Mouse (Mus musculus) T-cell, adult 66 days (primary cell): ENCODE data around the gene Etv2. TPM values are rescaled to one million over a fixed set of nuclear protein-coding genes. Genes with fewer than 3 reads are reported as not detected.

ENCODE experiments used
- total RNA-seq, 2 experiments: library from RNA; stranded (reverse); gene quantifications; 3 replicates in 1 of 2; 4 replicates in 1 of 2; pipeline ENCODE4 v1.2.4; 2023

The Etv2 gene
- total RNA-seq, result not detected

DNA sequence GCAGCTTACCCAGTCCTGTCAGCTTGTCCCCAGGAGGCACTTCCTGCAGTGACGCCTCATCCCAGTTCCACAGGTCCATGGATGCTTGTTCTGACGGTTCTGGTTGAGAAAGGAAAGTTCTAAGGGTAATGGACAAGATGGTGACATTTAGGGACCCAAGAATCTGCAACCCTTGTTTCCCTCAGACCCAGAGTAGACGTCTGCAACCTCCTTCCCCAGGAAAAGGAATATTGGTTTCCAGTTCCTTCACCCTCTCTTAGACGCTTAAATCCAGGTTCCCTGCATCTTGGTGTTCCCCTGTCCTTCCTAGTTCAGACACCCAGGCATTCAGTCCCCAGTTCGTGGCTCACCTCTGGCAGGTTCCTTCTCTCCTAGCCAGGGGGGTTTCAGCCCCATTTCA, at the start of gene Etv2:
Etv2 (minus strand) TSS at position 101 of the 400 bp plus-strand sequence.

DNA sequence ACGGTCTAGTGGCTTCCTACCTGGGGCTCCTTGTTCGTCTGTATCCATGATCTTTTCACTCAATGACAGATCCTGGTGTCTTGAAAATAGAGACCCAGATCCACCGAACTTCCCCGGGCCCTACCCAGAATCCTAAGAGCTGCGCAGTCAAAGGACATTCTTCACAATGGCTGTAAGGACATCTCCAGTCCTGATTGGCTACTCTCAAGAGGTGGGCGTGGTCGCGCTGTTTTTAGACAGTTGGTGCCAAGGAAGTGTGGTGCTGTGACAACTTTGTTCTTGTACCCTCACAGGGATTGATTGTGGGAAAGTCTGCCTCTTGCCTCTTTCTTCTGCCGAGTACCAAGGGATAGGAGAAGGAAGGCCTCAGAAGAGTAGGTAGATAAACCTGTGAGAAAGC, 35.8 kb upstream of the Etv2 start, which contains the start of gene Pmis2:
Pmis2 (minus strand) TSS at position 126 of the 400 bp plus-strand sequence.

DNA sequence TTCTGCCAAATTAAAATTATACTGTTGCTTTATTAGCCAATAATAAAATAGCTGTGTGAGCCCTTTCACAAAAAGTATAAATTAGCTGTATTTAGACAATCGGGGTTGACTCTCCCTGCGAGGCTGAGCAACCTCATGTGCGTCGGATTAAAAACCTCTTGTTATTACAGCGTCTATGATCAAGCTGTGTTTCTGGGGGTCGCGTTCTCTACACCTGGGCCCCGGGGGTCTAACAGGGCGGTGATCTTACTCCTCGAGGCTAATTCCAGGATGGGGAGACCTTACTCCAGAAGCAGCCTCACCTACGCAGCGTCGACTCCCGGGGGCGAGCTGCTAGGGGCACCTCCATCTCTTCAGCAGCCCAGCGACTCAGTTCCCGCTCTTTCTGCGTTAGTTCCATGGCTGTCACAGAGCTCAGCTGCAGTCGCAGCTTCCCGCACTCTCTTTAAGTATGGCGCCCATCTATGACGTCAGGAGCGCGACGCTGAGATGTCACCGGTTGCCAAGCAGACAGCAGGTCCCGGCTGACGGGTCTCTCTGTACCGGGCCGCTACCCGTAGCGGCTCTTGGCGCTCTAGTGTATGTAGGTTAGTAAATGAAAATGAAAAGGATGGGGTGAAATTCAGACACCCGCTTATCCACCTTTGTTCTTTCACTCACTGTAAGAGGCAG, 29.0 kb upstream of the Etv2 start, which contains the start of gene Haus5:
Haus5 (minus strand) TSS at position 466 of the 672 bp plus-strand sequence.

DNA sequence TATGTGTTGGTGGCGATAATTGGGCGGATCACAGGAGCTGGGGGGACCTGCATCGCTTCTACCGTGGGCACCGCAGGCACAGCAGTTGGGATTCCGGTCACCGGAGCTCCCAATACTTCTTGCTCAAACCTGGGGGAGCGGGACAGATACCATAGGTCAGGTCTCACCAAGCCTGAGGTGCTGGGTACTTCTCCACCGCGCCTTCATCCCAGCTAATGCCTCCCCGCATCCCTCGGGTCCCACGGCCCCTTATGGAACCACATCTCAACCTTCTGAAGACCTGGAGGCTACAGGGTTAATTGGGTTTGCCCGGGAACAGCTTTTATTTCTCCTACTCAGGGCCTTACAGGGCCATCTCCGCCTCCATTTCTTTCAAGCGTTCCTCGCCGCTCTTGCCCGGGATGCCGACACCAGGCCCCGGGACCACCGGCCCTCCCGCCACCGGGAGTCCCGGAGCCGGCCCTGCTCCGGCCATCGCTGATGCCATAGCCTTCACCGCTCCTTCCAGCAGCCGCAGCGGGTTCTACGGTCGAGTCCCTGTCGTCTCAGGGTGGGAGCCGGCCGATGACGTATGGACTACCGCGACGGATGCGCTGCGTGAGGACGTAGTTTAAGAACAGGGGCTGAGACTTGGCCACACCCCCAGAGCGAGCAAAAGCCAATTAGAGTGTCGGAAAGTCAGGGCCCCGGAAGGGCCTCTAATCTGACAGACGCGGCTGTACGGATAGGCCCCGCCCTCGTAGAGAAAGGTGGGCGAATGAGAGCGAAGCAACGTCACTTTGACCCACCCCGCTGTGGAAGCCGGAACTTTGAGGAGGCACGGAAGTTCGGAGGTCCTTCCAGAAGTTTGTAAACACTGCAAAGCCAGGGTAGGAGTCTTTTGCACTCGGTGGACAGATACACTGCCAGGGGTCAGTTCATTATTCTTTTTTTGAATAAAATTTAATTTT, 14.2 kb upstream of the Etv2 start, which contains the start of gene Rbm42:
Rbm42 (minus strand) TSS at position 727 of the 950 bp plus-strand sequence.

DNA sequence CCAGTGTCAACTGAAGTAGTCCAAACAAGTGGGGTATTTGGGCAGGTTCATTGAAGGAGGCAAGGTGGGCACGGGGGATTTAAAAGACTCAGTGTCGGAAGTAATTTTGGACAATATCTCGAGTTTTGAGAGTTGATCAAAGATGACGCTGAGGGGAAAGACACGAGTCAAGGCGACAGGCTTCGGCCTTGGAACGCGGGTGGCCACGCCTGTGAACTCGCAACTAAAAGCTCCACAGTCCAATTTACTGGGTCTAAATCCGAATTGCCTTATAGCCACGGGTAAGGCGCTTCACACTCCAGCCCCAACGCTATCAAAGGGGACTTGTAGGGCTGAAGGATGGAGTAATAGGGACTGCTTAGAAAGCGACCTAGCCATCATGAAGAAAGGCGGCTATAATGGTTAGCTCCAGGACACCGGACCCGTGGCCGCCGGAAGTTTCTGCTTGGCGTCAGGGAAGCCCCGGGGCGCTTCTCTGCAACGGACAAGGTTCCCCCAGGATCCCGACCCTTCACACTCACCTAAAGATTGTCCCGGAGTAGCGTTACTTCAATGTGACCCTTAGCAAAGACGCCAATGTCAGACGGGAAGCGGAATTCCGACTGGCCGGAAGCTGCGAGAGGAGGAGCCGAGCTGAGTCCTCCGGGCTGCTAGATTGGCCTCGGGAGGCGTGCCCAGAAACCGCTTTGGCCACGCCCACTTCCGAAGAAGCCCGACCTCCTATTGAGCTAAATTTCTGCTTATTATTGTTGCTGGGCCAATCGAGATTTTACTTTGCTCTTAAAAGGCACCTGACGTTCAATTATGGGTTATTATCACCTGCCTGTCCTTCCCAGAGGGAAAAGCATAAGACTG, 9.9 kb downstream of the Etv2 start, which contains the start of gene Cox6b1:
Cox6b1 (minus strand) TSS at position 622 of the 855 bp plus-strand sequence.

DNA sequence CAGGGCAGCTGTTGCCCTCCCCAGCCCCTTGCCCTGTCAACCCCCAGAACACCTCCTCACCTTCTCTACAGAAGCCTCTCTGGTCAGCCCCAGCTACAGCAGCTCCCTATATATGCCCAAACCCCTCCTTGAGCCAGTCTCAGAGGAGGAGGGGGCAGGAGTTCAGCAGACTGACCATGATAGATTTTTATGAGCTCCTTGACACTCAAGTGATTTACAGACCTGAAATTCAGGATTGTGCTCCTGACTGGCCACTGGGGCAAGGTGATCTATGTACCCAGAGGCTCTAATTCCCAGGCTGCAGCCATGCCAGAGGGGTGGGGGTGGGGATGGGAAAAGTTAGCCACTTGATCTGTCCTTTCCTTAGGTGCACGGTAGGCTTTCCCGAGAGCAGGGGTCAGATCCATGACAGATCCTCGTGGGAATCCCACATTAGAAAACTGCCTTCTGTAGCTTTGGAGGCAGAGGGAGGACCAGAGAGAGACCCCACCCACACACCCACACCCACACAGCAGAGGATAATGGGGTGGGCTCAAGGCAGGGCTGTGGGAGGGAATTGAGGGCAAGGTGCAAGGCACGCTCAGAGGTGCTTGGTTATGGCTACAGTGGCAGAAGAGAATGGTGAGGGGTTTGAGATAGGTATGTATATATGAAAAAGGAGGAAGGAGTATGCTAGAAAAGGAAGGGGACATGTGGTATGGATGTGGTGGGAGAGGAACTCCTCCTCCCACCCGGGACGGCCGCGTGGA, 22.8 kb downstream of the Etv2 start, which contains the start of gene Upk1a:
Upk1a (minus strand) TSS at position 194 of the 749 bp plus-strand sequence.

DNA sequence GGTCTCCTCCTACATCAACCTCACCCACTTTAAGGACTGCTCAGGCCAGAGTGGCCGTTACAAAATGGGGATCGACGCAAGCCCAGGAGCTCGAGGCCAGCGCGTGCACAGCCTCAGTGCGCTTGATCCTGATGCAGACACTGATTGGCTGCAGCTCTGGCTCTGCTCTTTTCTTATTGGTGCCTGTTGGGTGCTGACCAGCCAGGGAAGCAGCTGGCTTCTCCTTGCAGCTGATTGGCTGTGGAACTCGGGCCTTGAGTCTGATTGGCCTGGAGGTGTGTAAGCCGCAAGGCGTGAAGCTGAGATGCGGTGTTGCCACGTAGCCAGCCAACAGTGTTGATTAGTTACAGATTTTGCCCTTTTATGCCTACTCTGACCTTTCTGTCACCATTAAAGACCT, 36.9 kb downstream of the Etv2 start, which contains the start of gene Zbtb32:
Zbtb32 (minus strand) TSS at position 124 of the 400 bp plus-strand sequence.

DNA sequence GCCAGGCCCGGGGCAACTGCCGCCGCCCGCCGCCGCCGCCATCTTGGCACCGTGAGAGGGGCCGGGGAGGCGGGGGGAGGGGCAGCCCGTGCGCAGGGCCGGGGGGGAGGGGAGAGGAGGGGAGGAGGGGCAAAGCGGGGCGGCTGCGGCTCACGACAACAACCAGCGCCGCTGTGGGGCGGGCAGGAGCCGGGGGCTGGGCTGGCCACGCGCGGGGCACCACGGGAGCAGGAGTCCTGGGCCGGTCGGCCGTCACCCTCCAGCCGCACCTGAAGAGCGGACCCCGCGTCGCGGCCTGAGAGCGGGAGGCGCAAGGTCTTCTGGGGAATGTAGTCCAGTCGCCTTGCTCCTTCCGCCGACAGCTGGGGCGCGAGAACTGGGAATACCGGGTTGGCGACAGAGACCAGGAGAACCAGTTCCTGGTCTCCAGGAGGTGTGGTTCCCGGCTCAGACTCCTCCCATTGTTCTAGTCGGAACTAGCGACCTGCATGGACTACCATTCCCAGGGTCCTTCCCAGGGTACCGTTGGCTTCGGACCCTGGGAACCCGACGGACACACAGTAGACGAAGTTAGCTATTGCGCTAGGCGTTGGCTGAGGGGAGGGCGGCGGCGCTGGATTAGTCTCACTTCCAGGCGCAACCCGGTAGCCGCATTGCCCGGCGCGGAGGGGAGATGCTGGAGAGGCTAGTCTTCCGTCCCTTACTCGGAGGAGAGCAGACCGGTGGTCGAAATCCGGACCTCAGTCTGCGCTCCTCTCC, 46.8 kb downstream of the Etv2 start, which contains the start of gene Kmt2b:
Kmt2b (minus strand) TSS at position 51 of the 759 bp plus-strand sequence.

Other genes starting within 250 kb of the Etv2 start
- 10 to 100 TPM; 10.7 to 27.3 TPM for gene Tyrobp, start 222.1 kb downstream of the Etv2 start, total RNA-seq
- 100 to 1,000 TPM; 185 to 201 TPM for gene Hcst, start 216.0 kb downstream of the Etv2 start, total RNA-seq
- gene Nfkbid, start 214.1 kb downstream of the Etv2 start, total RNA-seq, result 10 to 100 TPM; 40.1 to 45.7 TPM
- 1 to 10 TPM; 3.8 to 4.3 TPM for gene Aplp1, start 190.3 kb downstream of the Etv2 start, total RNA-seq
- gene Kirrel2, start 178.2 kb downstream of the Etv2 start, total RNA-seq, result not detected
- gene Nphs1, start 177.5 kb downstream of the Etv2 start, total RNA-seq, result not detected
- gene Prodh2, start 142.2 kb downstream of the Etv2 start, total RNA-seq, result not detected
- 1 to 10 TPM; 3.3 to 6.3 TPM for gene Arhgap33, start 100.8 kb downstream of the Etv2 start, total RNA-seq
- 1 to 10 TPM; 2.0 to 2.3 TPM for gene Hspb6, start 83.7 kb downstream of the Etv2 start, total RNA-seq
- 10 to 100 TPM; 15.1 to 19.7 TPM for gene Proser3, start 83.6 kb downstream of the Etv2 start, total RNA-seq
- gene Lin37, start 76.0 kb downstream of the Etv2 start, total RNA-seq, result 10 to 100 TPM; 38.3 to 46.3 TPM
- gene U2af1l4, start 72.6 kb downstream of the Etv2 start, total RNA-seq, result 10 to 100 TPM; 74.3 to 75.7 TPM
- 10 to 100 TPM; 24.2 to 32.0 TPM for gene Gm49396, start 72.5 kb downstream of the Etv2 start, total RNA-seq
- gene Psenen, start 72.2 kb downstream of the Etv2 start, total RNA-seq, result 100 to 1,000 TPM; 127 to 151 TPM
- 10 to 100 TPM; 44.6 to 51.3 TPM for gene Igflr1, start 70.4 kb downstream of the Etv2 start, total RNA-seq
- gene Kmt2b, start 47.1 kb downstream of the Etv2 start, total RNA-seq, result 100 to 1,000 TPM; 136 to 141 TPM
- gene Zbtb32, start 36.9 kb downstream of the Etv2 start, total RNA-seq, result 1 to 10 TPM; 3.0 to 3.5 TPM
- 1 to 10 TPM in 1 of 2 experiments, under 1 TPM in 1; 0.79 to 1.1 TPM for gene Upk1a, start 23.0 kb downstream of the Etv2 start, total RNA-seq
- gene Cox6b1, start 9.7 kb downstream of the Etv2 start, total RNA-seq, result 100 to 1,000 TPM; 198 to 235 TPM
- gene Rbm42, start 14.5 kb upstream of the Etv2 start, total RNA-seq, result 100 to 1,000 TPM; 103 to 113 TPM
- 10 to 100 TPM; 30.2 to 32.6 TPM for gene Haus5, start 29.1 kb upstream of the Etv2 start, total RNA-seq
- gene Pmis2, start 35.8 kb upstream of the Etv2 start, total RNA-seq, result not detected
- not detected for gene 2200002J24Rik, start 63.1 kb upstream of the Etv2 start, total RNA-seq
- not detected for gene Atp4a, start 76.4 kb upstream of the Etv2 start, total RNA-seq
- 10 to 100 TPM; 45.0 to 50.3 TPM for gene Tmem147, start 93.7 kb upstream of the Etv2 start, total RNA-seq
- not detected for gene Gapdhs, start 107.8 kb upstream of the Etv2 start, total RNA-seq
- 1 to 10 TPM; 6.1 to 7.8 TPM for gene Sbsn, start 115.6 kb upstream of the Etv2 start, total RNA-seq
- gene Dmkn, start 127.9 kb upstream of the Etv2 start, total RNA-seq, result not detected
- not detected for gene Krtdap, start 152.0 kb upstream of the Etv2 start, total RNA-seq
- gene Ffar2, start 187.9 kb upstream of the Etv2 start, total RNA-seq, result 1 to 10 TPM in 1 of 2 experiments, under 1 TPM in 1; 0.62 to 2.0 TPM
- gene Ffar3, start 220.3 kb upstream of the Etv2 start, total RNA-seq, result not detected
- under 1 TPM in 1 of 2 experiments, not detected in 1; 0.35 TPM for gene Ffar1, start 225.7 kb upstream of the Etv2 start, total RNA-seq
- gene Cd22, start 244.5 kb upstream of the Etv2 start, total RNA-seq, result 1 to 10 TPM; 5.3 to 9.8 TPM